Mouse (Mus musculus) kidney, postnatal 0 days (tissue): ENCODE results near the gene H2al1a. TPM values are rescaled to one million over a fixed set of nuclear protein-coding genes. Genes with fewer than 3 reads are reported as not detected.
"Not testable (repeated sequence)": the region's sequence is repeated elsewhere in the genome, so short reads cannot be mapped to it uniquely, and the experiment has no call there.

Experiments used
- ATAC-seq: fragments of 200-750 bp; cut with Nextera tagmentation; replicated peaks from 2 replicates; pipeline ENCODE4 v1.8.0; 2017; ENCODE audit warnings: low read depth, moderate number of reproducible peaks, moderate TSS enrichment, moderate library complexity; ENCODE audit not compliant: low FRiP score
- DNase-seq: peaks from one replicate; pipeline ENCODE4 v3.0.0-alpha.2; 2016; ENCODE audit warnings: low spot score
- H3K27ac ChIP-seq: fragments of 300-500 bp; sonication (generic); 2 replicates; pipeline ENCODE4 v1.5.1; 2014; ENCODE audit warnings: mild to moderate bottlenecking
- H3K27me3 ChIP-seq: fragments of 300-500 bp; sonication (generic); 2 replicates; pipeline ENCODE4 v1.6.1; 2014; ENCODE audit warnings: low read length, mixed read lengths; ENCODE audit not compliant: insufficient read depth
- H3K36me3 ChIP-seq: fragments of 300-500 bp; sonication (generic); 2 replicates; pipeline ENCODE4 v1.6.1; 2014; ENCODE audit warnings: low read length, mixed read lengths; ENCODE audit not compliant: insufficient read depth
- H3K4me1 ChIP-seq: fragments of 300-500 bp; sonication (generic); replicated peaks from 2 replicates; pipeline ENCODE4 v1.6.1; 2014; ENCODE audit warnings: antibody characterized with exemption, low read length, mixed read lengths; ENCODE audit not compliant: insufficient read depth
- H3K4me2 ChIP-seq: fragments of 300-500 bp; sonication (generic); 2 replicates; pipeline ENCODE4 v1.6.1; 2014; ENCODE audit warnings: mild to moderate bottlenecking, low read length, moderate library complexity, mixed read lengths
- H3K4me3 ChIP-seq: fragments of 300-500 bp; sonication (generic); replicated peaks from 2 replicates; pipeline ENCODE4 v1.5.1; 2014; ENCODE audit warnings: low read depth, low read length
- H3K9ac ChIP-seq: fragments of 300-500 bp; sonication (generic); 2 replicates; pipeline ENCODE4 v1.6.1; 2014; ENCODE audit warnings: low read depth, low read length
- H3K9me3 ChIP-seq: fragments of 300-500 bp; sonication (generic); replicated peaks from 2 replicates; pipeline ENCODE4 v1.6.1; 2016; ENCODE audit warnings: low read length, inconsistent platforms, mixed read lengths
- CTCF ChIP-seq: IDR thresholded peaks from 2 replicates; pipeline ENCODE4 v1.5.1; 2016; ENCODE audit warnings: antibody characterized with exemption, low read depth, mild to moderate bottlenecking, moderate library complexity
- WGBS: fragments of 180-500 bp; shearing (Covaris S2); extraction: QIAGEN DNeasy Blood & Tissue Kit; methylation state at CpG from one replicate; pipeline ENCODE4 v1.1.7; 2014; 5-methylcytosine and 5-hydroxymethylcytosine counted together
- polyA plus RNA-seq: library from polyadenylated mRNA; unstranded; fragments of >200 nt; fragmentation: Nextera tagmentation; extraction: Ambion mirVana; gene quantifications from 2 replicates; pipeline ENCODE4 v1.2.1, GENCODE M21; 2015

Gene H2al1a
- polyA plus RNA-seq = not detected in 2 replicates

DNA sequence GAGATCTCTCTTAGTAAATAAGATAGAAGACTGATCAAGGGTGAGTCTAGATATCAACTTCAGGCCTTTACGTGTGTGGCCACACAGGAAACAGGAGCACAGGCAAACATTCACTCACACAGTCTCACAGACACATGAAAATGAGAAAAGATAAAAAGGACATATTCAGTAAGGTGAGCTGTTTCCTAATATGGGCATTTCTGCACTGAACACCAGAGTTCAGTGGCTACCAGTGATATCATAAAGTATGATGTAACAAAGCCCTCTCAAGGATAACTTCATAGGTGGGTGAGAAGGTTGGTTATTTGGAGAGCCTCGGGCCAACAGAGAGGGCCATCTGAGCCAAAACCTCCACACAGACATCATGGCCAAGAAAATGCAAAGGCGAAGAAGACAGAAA, at the start of gene H2al1a:
Gene H2al1a (plus strand): TSS at position 301 of the 400 bp plus-strand sequence.
- ATAC-seq, H3K36me3 ChIP-seq, H3K9me3 ChIP-seq, H3K4me2 ChIP-seq, H3K4me3 ChIP-seq, H3K4me1 ChIP-seq, H3K9ac ChIP-seq, DNase-seq, H3K27ac ChIP-seq, H3K27me3 ChIP-seq: not testable (repeated sequence)
- WGBS = no CpG with 5 or more reads among the region's 3 CpGs

DNA sequence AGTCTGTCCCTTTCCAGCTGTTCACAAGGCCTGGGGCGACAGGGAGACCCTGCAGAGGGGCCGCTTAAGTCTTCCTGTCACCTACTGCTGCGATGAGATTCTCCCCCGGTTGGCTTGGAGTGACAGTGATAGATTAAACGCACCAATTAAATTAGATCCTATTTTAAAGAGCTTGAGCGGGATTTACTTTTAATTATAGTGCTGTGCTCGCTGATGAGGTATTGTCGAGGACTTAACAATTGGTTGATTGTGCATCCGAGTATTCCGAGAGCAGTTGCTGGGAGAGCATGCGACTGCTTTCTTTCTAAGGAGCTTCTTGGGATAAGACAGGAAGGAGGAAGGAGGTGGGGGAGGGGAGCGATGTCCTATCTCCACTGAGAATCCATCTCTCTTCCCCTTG, 48.9 kb upstream of the H2al1a start:
- Histone ChIP-seq H3K4me2 (no peak overlapping the region), H3K4me1 (no peaks in the 10 kb centered on the region), H3K4me3 (no peak overlapping the region), H3K9me3 (no peaks in the 10 kb centered on the region), H3K36me3 (no peaks in the 10 kb centered on the region), H3K27ac (no peak overlapping the region), H3K27me3 (no peaks in the 10 kb centered on the region), H3K9ac (no peak overlapping the region)
- 42% methylated on average over 12 of the region's 12 CpGs for WGBS
- no peak for ATAC-seq
- TF ChIP-seq CTCF = no peak
- DNase-seq = no peak

GRCm38 (mm10) chrX:11254062-11254461, 45.0 kb upstream of the H2al1a start:
- no peak for TF ChIP-seq CTCF
- H3K4me2 ChIP-seq = no peak overlapping the region
- H3K36me3 ChIP-seq = no peaks in the 10 kb centered on the region
- no peak for DNase-seq
- no peaks in the 10 kb centered on the region for H3K4me1 ChIP-seq
- ATAC-seq = no peak
- no peaks in the 10 kb centered on the region for H3K9me3 ChIP-seq
- H3K9ac ChIP-seq = no peak overlapping the region
- no peak overlapping the region for H3K4me3 ChIP-seq
- WGBS = 42% methylated on average over 5 of the region's 5 CpGs
- no peaks in the 10 kb centered on the region for H3K27me3 ChIP-seq
- peak overlapping the region; percentile 47; the same call in 1 of the 2 replicates for H3K27ac ChIP-seq

GRCm38 (mm10) chrX:11254521-11255207, 44.4 kb upstream of the H2al1a start:
- Histone ChIP-seq H3K36me3 (no peaks in the 10 kb centered on the region), H3K27ac (peak overlapping the region; percentile 47; the same call in 1 of the 2 replicates), H3K4me1 (no peaks in the 10 kb centered on the region), H3K4me2 (no peak overlapping the region), H3K9me3 (no peaks in the 10 kb centered on the region), H3K9ac (no peak overlapping the region), H3K27me3 (no peaks in the 10 kb centered on the region), H3K4me3 (no peak overlapping the region)
- no peak for TF ChIP-seq CTCF
- 45% methylated on average over 11 of the region's 11 CpGs for WGBS
- ATAC-seq = no peak
- peak; percentile 61 for DNase-seq

DNA sequence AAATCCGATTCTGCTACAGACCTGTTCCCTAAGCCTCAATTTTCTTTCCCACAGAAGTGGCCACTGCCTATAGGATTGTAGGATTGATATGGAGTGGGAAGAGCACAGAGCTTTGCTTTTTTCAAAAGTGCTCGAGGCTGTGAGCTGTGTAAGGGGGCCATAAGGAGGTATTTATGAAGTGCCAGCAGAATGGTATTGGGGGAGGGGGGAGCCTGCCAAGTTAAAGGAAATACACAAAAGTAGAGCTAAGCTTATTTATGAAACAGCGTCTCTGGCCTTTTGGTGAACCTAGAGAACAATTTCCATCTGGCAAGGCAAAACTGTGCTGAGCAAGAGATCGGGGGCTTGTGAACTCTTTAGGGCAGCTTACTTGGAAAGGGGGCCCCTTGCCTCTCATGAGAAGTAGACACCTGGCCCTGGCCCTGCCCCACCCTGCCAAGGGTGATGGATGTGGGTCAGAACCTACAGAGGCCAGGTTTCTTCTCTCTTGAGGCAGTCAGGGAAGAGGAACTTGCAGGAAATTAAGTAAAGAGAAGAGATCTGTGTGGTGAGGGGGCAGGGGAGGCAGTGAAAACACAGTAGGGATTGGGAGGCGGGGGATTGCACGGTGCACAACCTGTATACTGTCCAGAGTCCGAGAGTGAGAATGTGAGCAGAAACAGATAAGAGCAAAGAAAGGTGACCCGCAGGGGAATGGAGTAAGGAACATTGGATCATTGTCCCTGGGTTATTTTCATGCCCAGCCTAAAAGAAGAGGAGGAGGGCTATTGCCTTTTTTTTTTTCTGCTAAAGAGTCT, 43.3 kb upstream of the H2al1a start:
- Histone ChIP-seq H3K36me3 (no peaks in the 10 kb centered on the region), H3K4me2 (no peak overlapping the region), H3K4me1 (no peaks in the 10 kb centered on the region), H3K9me3 (no peaks in the 10 kb centered on the region), H3K27me3 (no peaks in the 10 kb centered on the region), H3K9ac (no peak overlapping the region), H3K4me3 (no peak overlapping the region), H3K27ac (no peak overlapping the region)
- TF ChIP-seq CTCF = no peak
- DNase-seq (peak; percentile 49), ATAC-seq (no peak)
- 41% methylated on average over 8 of the region's 8 CpGs for WGBS

DNA sequence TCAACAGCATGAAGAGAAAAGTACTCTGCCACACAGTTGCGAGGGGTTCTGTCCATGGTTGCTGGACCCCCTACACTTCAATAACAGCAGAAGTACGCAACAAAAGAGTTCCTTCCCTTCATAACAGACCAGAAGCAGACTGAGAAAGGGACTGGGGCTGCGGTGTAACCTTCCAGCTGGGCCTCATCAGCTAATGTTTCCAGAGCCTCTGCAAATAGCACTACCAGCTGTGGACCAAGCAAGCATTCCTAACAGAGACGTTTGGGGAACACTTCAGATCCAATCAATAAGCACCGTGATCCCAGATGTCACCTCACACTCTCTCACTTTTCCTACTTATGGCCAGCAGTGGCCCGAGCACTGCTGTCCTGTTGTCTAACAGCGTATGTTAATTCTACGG, 34.1 kb upstream of the H2al1a start:
- DNase-seq (peak; percentile 46), ATAC-seq (no peak)
- H3K27me3 ChIP-seq = no peaks in the 10 kb centered on the region
- no peaks in the 10 kb centered on the region for H3K36me3 ChIP-seq
- no peak overlapping the region for H3K27ac ChIP-seq
- no peak overlapping the region for H3K9ac ChIP-seq
- H3K4me1 ChIP-seq = no peaks in the 10 kb centered on the region
- no peak overlapping the region for H3K4me3 ChIP-seq
- TF ChIP-seq CTCF = no peak
- H3K9me3 ChIP-seq = no peaks in the 10 kb centered on the region
- no peak overlapping the region for H3K4me2 ChIP-seq
- 58% methylated on average over 8 of the region's 8 CpGs for WGBS
